Mouse (Mus musculus) thymus, adult 2 months (tissue): Measurements from ENCODE around the gene Lcat. TPM values are rescaled to one million over a fixed set of nuclear protein-coding genes. Genes with fewer than 3 reads are reported as not detected.

Experiments
- DNase-seq: peaks from one replicate; pipeline ENCODE4 v3.0.0; 2021
- H3K27ac ChIP-seq: fragments of 200-500 bp; 2 replicates; pipeline ENCODE4 v1.5.1; 2012; ENCODE audit warnings: low read length, control low read depth; ENCODE audit not compliant: control insufficient read depth, insufficient read depth
- H3K27me3 ChIP-seq: fragments of 200-500 bp; 2 replicates; pipeline ENCODE4 v1.6.1; 2012; ENCODE audit warnings: mild to moderate bottlenecking, low read length, moderate library complexity, mixed read lengths; ENCODE audit not compliant: control insufficient read depth, insufficient read depth
- H3K36me3 ChIP-seq: fragments of 200-500 bp; 2 replicates; pipeline ENCODE4 v1.6.1; 2012; ENCODE audit warnings: mild to moderate bottlenecking, low read length, moderate library complexity; ENCODE audit not compliant: control insufficient read depth, insufficient read depth
- H3K4me1 ChIP-seq: fragments of 200-500 bp; replicated peaks from 2 replicates; pipeline ENCODE4 v1.6.1; 2012; ENCODE audit warnings: low read length; ENCODE audit not compliant: control insufficient read depth, insufficient read depth
- H3K4me3 ChIP-seq: fragments of 200-500 bp; 2 replicates; pipeline ENCODE4 v1.5.1; 2012; ENCODE audit warnings: mild to moderate bottlenecking, low read length, control low read depth, moderate library complexity; ENCODE audit not compliant: control insufficient read depth, insufficient read depth
- CTCF ChIP-seq: fragments of 200-500 bp; IDR thresholded peaks from 2 replicates; pipeline ENCODE4 v1.5.1; 2012; ENCODE audit warnings: mild to moderate bottlenecking, control low read depth, low read length, moderate library complexity, borderline replicate concordance; ENCODE audit not compliant: control insufficient read depth, poor library complexity, insufficient read depth; ENCODE audit errors: extremely low read depth
- POLR2A ChIP-seq: fragments of 200-500 bp; IDR thresholded peaks from 2 replicates; pipeline ENCODE4 v1.6.1; 2012; ENCODE audit warnings: mild to moderate bottlenecking, low read length, control low read depth, moderate library complexity; ENCODE audit not compliant: control insufficient read depth, poor library complexity, insufficient read depth; ENCODE audit errors: extremely low read depth
- WGBS: fragments of 180-500 bp; shearing (Covaris S2); methylation state at CpG from one replicate; pipeline ENCODE4 v1.1.7; 2018; 5-methylcytosine and 5-hydroxymethylcytosine counted together
- polyA plus RNA-seq: library from polyadenylated mRNA; depleted of rRNA; stranded (reverse); fragments of >200 nt; gene quantifications from 2 replicates; pipeline ENCODE4 v1.2.3, GENCODE M21; 2012

The Lcat gene
- polyA plus RNA-seq, 1 experiment = 5.3 TPM

DNA sequence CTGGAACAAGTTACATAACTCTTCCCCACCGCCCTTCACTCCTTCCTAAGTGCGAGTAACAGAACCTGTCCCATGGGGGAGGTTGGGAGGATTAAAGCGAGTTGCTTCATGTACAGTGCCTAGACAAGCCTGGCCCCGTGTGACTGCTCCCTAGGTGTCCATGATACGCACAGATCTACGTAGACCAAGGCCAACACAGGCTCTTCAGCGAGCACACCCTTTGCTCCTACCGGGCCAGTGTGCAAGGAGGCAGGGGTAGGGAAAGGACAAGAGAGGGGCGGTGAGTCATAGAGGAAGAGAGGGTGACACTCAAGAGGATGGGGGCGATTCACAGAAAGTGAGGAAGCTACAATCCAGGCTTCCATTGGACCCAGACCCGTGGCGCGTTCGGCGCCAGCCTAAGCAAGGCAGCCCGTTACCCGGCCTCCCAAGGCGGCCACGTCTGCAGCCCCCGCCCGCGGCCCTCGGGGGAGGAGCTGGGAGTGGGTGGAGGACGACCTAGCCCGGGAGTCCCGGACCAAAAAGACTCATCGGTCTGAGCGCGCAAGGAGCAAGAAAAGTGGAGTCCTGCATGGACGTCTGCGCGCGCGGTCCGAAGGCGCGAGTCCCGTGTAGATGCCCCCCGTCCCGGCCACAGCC, 22.2 kb upstream of the Lcat start:
- peaks cover 19% of the 10 kb centered on the region for H3K4me1 ChIP-seq
- peak; percentile 63 for DNase-seq
- no peak overlapping the region for H3K27ac ChIP-seq
- TF ChIP-seq CTCF (no peak), POLR2A (no peak)
- WGBS = 7% methylated on average over 40 of the region's 40 CpGs
- no peaks in the 10 kb centered on the region for H3K27me3 ChIP-seq
- H3K4me3 ChIP-seq = peak overlapping the region; percentile 95
- H3K36me3 ChIP-seq = no peaks in the 10 kb centered on the region

DNA sequence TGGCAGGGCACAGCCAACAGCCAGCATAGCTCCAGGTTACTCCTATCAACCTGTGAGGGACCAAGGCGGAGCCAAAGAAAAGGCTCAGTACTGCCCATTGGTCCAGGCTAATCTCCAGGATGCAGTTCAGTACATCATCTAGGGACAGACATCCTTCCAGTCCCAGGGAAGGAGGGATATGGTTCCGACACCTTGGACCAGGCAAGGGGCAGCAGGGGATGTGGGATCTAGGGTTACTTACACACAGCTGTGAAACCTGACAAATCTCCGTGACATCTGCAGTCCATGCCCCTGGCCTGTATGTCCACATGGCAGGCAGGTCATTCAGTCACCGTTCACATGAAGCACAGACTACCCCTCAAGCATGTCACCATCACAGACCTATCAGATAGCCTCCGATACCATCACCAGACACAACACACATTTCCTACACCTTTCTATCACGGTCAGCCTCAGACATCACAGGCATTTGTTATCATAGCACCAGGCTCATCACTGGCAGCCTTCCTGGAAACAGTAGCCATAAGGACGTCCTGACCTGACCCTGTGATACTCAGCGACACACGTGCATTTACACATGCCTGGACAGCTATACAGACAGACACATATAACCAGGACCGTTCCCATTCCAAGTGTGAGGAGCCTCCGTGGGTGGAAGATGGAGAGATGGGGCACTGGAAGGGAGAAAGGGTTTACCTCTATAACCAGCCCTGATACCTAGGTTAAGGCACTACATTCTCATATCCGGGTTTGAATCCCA, 21.5 kb upstream of the Lcat start:
- 84% methylated on average over 12 of the region's 12 CpGs for WGBS
- DNase-seq = no peak
- H3K4me1 ChIP-seq = peaks cover 19% of the 10 kb centered on the region
- TF ChIP-seq POLR2A = no peak
- TF ChIP-seq CTCF = no peak
- H3K36me3 ChIP-seq = no peaks in the 10 kb centered on the region
- no peak overlapping the region for H3K4me3 ChIP-seq
- no peak overlapping the region for H3K27ac ChIP-seq
- H3K27me3 ChIP-seq = no peaks in the 10 kb centered on the region

DNA sequence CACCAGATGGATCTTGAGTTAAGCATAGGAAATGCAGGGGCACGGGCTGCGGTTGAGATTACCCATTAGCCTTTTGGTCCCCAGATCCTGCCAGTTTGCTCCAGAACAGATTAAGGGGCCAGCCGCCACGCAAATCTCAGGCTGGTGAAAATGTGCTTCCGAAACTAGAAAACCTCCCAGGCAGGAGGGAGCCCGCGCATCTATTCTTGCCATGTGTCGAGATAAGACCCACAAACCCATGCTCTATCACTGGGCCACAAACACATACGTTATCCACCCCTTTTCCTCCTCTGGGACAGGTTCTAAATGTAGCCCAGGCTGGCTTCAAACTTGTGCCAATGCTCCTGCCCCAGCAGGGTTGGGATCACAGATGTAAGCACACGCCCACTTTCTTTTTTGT, 18.4 kb upstream of the Lcat start:
- Histone ChIP-seq H3K27me3 (no peaks in the 10 kb centered on the region), H3K4me3 (no peak overlapping the region), H3K27ac (no peak overlapping the region), H3K36me3 (no peaks in the 10 kb centered on the region), H3K4me1 (peaks cover 13% of the 10 kb centered on the region)
- no peak for DNase-seq
- WGBS = 93% methylated on average over 10 of the region's 10 CpGs
- TF ChIP-seq CTCF (no peak), POLR2A (no peak)

DNA sequence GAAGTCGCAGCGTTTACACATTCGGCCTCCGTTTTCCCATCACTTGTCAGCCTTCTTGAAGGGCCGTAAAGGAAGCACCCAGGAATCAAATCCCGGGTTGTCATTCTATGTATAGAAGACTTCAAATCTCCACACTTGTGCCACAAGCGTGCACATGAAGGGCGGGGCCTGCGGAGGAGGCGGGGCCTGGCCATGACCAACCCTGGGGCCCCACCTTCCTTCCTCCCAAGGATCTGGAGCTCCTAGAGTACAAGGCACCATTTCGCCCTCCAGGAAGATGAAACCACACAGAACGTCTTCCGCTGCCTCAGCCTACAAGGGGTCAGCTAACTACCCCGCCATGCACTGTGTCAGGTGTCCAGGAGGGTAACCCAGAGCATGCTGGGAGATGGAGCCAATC, 17.9 kb upstream of the Lcat start:
- no peaks in the 10 kb centered on the region for H3K27me3 ChIP-seq
- no peak overlapping the region for H3K4me3 ChIP-seq
- no peak overlapping the region for H3K27ac ChIP-seq
- DNase-seq = no peak
- TF ChIP-seq POLR2A = no peak
- no peak for TF ChIP-seq CTCF
- peaks cover 10% of the 10 kb centered on the region for H3K4me1 ChIP-seq
- no peaks in the 10 kb centered on the region for H3K36me3 ChIP-seq
- WGBS = 89% methylated on average over 14 of the region's 14 CpGs

DNA sequence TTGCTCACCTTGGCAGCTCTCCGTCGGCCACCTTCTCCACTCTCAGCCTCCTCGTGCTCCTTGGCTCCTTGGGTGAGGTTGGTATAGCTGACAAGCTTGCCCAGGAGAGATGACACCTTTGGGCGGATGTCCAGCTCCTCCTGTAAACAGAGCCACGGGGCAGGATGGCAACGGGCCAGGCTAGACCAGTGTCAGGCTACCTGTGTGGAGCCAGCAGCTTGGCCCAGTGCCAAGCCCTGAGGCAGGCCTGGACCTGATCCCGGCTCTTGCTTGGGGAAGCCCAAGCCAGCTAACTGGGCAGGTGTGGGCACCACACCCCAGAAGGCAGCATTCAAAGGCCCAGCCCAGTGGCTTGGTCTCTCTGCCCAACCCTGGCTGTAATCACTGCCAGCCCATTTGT, 16.2 kb upstream of the Lcat start:
- Histone ChIP-seq H3K4me3 (no peak overlapping the region), H3K36me3 (no peaks in the 10 kb centered on the region), H3K27ac (no peak overlapping the region), H3K27me3 (no peaks in the 10 kb centered on the region), H3K4me1 (no peaks in the 10 kb centered on the region)
- TF ChIP-seq CTCF (no peak), POLR2A (no peak)
- no peak for DNase-seq
- 97% methylated on average over 7 of the region's 7 CpGs for WGBS

DNA sequence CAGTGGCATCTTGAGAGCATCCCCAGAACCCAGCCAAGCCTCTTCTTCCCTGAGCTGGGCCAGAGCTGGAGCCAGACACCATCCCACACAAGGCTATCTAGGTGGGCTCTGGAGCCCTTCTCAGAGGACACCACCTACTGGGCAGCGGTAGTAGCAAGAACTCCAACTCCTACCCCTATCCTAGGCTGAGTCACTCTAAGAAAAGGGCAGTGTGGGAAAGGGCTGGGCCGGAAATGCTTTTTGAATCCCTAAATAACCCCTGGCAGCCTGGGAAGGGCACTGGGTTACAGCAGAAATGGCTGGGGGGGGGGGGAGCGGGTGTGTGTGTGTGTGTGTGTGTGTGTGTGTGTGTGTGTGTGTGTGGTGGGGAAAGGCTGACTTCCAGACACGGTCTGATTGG, 14.6 kb upstream of the Lcat start:
- Histone ChIP-seq H3K4me1 (no peaks in the 10 kb centered on the region), H3K36me3 (0 out of 2 replicates have a peak, but pooled peaks cover 4% of the 10 kb centered on the region), H3K4me3 (no peak overlapping the region), H3K27me3 (no peaks in the 10 kb centered on the region), H3K27ac (no peak overlapping the region)
- no peak for DNase-seq
- WGBS = 74% methylated on average over 3 of the region's 4 CpGs
- TF ChIP-seq POLR2A = no peak
- no peak for TF ChIP-seq CTCF
